Mouse (Mus musculus): ENCODE measurements at regions not wholly inside any gene's neighbourhood (a gene's known extent, or its start where the extent isn't known, plus 50 kb on each side); places are given as distances from the start of the nearest gene placed in this dataset.
"Not testable (repeated sequence)": the region's sequence is repeated elsewhere in the genome, so short reads cannot be mapped to it uniquely, and the experiment has no call there.

DNA sequence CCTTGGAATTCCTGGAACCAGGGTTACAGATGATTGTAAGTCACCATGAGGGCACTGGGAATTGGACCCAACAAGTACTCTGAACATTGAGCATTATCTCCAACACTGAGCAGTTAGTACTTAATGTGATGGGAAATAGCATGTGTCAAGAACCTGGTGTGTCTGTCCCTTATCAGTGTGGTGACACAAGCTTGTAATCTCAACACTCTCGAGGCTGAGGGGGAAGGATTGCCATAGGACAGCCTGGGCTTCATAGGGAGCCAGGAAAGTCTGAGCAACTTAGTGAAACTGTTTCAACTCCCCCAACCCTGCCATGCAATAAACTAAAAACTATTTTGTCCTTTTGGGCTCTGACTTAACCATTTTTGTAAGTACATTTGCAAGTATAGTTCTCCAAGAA lies 100.0 kb downstream of the Wdr20rt start:
- no peak for DNase-seq (ENCODE audit: extremely low spot score in 1 of 2, low spot score in 1 of 2)

DNA sequence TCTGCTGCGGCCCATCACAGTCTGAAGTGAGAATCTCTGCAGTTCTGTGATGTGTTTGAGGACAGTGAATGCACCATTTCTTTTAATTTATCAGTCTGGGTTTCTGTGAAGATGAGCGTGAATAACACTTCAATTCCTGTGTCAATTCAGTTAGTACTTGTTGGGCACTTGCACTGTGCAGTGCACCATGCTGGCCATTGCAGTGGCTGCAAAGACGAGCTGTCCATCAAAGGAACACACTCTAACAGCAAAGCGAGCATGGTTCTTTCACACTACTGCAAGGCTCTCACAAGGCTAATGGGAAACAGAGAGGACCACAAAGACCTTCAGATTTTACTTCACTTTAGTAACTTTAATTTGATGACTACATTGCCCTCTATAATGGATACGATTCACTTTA lies 103.2 kb downstream of the Wdr20rt start:
- no peak for DNase-seq (ENCODE audit: extremely low spot score in 1 of 2, low spot score in 1 of 2)

DNA sequence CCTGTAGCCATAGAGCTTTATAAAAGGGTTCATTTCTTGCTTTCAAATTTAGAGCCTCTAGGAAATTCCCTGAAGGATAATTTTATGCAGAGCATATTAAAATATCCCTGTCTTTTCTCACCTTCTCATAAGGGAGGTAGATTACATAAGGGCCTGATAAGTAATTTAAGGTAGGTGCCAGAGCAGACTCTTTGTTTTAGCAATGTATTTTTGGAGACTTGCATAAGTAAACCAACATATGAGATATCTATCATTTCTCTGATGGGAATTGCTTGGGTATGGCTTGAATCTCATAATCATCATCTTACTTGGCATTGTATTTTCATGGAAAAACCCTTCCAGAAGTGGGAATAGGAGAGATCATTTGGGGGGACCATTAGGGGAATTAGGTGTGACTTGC lies 104.4 kb downstream of the Wdr20rt start:
- DNase-seq (ENCODE audit: extremely low spot score in 1 of 2, low spot score in 1 of 2), result no peak

DNA sequence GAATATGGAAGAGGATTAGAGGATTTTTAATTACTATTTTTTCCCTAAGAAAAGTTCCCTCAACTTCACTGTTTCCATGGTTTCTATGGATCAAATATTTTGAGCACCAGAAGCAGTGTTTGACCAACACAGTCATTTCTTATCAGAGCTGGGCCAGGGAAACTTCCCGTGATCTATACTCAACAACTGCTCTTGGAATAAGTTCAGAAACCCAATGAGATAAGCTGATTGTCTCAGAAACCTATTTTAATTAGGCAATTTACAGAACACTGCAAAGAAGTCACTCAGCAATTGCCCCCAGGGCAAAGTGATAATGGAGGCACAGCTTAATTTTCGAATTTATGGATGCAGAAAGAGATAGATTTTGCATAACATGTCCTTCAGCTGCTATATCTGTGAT lies 114.7 kb downstream of the Wdr20rt start:
- DNase-seq (ENCODE audit: extremely low spot score in 1 of 2, low spot score in 1 of 2), result no peak

DNA sequence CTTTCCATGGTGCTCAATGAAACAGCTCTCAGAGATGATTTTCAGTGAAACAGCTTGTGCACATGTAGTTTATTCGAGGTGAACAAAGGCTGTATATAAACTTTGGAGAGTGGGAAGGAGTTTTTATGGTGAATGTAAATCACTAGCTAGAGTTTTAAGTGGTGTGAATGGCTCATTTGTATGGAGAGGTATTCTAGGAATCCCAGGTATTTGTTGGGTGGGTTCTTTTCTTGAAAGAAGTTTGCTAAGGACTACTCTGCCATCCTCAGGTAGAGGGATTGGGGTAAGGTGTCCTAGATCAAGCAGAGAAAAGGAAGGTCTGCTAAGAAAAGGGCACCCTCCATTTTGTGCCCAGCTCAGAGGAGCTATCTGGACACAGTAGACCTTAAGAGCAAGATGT lies 121.9 kb downstream of the Wdr20rt start:
- no peak for DNase-seq (ENCODE audit: extremely low spot score in 1 of 2, low spot score in 1 of 2)

DNA sequence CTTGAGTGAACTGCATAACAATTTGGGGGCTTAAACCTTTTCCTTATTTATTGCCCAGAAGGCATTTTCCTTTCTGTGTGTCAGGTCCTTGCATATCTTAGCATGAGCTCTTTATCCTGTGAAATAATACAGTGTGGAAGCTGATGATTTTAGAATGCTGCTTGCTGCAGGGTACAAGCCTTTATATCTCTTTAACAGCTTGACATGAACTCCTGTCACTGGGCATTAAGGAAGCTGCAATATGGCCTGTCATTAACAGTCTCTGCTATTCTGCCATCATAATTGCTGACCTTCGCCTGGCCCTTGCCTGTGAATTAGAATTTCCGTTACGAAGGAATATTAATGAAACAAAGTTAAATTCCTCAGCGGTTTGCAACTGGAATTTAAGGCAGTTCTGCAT lies 124.2 kb downstream of the Wdr20rt start:
- DNase-seq (ENCODE audit: extremely low spot score in 1 of 2, low spot score in 1 of 2), result no peak

DNA sequence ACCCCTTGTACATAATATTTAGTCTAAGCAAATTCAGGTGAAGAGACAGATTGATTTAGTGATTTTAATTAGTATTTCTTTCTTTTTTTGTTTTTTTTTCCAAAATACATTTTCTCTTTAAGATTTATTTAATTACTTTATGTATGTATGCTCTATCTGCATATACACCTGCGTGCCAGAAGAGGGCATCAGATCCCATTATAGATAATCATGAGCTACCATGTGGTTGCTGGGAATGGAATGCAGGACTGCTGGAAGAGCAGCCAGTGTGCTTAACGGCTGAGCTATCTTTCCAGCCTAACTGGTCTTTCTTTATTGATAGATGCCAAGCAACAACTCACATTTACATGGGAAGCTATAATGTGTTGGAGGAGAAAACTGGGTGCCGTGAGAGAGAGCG lies 138.9 kb downstream of the Wdr20rt start:
- no peak for DNase-seq (ENCODE audit: extremely low spot score in 1 of 2, low spot score in 1 of 2)

DNA sequence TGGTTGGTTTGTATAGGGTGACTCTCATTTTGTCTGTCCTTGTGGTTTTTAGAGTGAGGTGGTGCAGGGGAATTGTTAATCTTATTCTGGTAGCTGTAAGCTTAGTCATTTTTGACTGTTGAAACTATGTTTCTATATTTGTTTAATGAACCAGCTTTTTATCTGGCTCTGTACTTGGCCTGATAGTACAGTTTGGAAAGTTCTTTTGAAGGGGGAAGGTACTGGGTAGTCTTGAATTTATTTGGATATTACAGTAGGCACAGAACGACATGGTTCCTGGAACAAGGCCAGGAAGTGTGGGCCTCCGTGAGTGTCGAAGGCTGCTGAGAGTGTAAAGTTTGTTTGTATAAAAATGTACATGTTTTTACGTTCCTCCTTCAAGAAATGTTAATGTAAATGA lies 142.0 kb downstream of the Wdr20rt start:
- no peak for DNase-seq (ENCODE audit: extremely low spot score in 1 of 2, low spot score in 1 of 2)

DNA sequence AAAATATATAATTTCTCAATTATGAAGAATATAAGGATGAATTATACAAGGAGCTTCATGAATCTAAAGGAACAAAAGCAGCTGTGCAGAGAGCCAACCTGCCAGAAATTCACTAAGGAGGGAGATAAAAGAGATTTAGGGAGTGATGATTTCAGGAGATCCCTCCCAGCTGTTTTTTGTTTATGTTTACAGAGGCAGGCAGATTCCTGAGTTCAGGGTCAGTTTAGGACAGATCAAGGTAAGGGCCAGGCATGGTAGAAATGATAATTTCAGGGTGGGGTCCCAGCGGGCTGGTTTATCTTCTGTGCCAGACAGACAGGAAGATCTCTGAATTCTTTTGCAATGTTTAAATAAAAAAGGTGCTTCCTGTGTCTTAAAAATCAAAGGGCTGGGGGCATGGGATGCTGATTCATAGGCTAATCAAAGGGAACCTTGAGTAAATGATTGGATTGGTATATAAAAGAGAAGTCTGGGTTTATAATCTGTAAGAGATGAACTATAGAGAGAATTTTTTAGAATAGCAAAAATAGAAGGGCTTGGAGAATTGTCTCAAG lies 142.6 kb downstream of the Wdr20rt start:
- DNase-seq (ENCODE audit: extremely low spot score in 1 of 2, low spot score in 1 of 2), result no peak

DNA sequence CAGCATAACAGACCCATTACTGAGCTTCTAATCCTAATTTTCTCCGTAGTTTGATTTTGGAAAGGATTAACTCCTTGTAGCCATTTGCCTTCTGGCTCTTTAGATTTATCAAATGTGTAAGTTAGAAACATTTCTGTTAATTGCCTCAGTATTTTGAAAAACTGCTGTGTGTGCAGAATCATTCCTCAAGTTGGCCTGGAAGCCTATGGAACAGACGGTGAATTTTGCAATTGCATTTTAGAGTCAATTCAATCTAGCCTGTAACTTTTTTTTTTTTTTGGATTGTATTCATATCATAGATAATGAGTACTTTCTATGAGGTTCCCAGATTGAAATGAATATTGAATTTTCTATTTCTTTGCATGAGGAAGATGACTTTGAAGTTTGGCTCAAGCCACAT lies 146.3 kb downstream of the Wdr20rt start:
- DNase-seq (ENCODE audit: extremely low spot score in 1 of 2, low spot score in 1 of 2), result no peak

DNA sequence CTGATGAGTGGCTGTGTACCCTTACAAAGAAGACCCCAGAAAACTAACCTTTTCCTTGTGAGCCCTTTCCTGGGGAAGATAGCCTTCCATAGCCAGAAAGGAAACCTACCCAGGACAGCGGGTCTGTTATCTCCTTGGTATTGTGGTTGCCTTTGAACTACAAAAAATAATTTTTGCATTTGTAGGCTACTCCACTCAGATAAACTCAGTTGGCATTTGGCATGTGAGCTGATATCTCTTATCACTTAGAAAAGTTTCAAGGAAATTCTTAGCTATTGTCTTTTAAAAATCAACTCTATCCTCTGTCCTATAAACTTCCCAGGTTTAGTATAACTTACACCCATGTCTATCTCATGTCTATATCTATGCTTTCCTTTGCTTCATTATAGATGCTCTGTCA lies 154.0 kb downstream of the Wdr20rt start:
- DNase-seq (ENCODE audit: extremely low spot score in 1 of 2, low spot score in 1 of 2), result no peak

DNA sequence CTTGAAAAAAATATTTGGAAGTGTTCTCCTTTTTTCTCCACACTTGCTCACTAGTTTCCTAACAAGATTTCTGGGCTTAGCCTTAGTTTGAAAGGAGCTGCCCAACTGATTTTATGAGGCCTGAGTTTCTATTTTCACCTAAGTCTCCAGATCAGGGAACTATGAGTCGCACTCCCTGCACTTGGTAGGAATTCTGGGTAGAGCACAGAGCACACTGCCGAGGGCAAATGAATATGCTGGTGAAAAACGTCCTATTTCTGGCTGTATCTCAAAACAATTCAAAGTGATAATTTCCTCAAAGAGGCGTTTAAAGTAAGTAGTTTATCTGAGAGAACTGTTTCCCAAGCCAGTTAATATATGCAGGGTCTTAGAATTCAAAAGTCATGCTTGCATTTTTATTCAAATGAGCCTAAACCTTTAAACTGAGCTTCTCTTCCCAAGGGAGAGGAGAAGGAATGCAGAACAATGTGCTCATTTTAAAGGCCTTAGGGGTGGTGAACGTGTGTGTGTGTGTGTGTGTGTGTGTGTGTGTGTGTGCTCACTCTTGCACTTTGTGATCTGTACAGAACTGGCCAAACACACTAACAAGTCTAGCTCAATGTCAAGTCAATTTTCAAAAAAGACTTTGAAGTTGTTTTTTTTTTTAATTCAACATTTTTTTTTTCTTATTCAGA lies 156.9 kb downstream of the Wdr20rt start:
- no peak for DNase-seq (ENCODE audit: extremely low spot score in 1 of 2, low spot score in 1 of 2)

DNA sequence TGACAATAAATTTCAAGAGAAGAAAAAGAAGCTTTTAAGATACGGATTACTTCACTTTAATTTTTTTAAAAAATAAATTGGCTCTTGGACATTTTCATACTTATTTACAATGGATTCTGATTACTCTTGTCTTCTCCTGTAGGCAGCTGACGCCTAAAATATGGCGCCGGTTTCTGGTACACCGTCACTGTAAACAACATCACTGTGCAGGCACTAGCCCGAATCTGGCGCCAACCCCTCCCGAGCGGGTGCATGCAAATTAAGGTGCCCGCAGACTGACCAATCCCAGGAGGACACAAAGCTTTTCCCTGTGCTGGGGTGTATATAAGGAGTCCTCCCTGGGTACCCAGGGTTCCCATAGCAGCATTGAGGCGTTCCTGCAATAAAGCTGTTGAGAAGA lies 157.5 kb downstream of the Wdr20rt start:
- DNase-seq (ENCODE audit: extremely low spot score in 1 of 2, low spot score in 1 of 2), result not testable (repeated sequence)

DNA sequence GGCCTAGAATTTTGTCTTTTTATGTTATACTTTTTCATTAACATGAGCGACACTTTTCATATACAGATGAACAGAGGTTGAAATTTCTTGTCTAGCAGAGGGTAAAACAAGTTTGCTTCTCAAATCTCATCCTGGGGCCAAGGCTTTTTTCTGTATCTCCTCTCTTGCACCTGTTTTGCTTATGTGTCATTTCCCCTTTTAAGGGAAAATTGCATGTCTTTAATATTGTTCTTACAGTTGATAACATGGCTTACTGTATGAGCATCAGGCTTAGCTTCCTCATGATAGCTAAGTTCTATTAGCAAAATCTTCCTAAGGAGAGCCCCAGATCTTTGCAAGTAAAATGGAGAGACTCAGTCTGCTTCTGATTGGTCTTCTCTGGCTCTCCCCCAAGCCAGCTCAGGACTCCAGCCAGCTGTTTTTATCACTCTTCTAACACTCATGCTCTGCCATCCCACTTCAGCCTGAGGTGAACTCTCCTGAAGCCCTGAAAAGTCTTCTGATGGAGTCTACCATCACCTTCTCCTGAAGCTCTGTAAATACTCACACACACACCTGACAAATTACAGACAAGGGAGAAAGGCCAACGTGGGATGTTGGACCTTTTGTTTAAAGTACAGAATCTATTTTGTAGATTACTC lies 160.8 kb downstream of the Wdr20rt start:
- DNase-seq (ENCODE audit: extremely low spot score in 1 of 2, low spot score in 1 of 2), result no peak

DNA sequence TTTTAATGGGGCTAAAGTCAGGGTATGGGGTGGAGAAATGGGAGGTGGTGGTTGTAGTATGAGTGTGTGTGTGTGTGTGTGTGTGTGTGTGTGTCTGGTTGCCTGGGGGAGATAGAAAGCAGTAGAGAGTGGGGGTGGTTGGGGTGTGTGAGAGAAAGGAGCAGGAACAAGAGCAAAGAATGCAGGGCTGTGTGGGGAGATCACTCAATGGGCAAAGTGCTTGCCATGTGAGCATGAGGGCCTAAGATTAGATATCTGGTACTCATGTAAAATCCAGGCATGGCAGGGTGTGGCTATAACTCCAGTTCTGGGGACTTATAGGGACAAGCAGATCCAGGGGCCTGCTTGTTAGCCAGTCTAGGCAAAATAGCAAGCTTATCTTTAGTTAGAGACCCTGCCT lies 161.7 kb downstream of the Wdr20rt start:
- DNase-seq (ENCODE audit: extremely low spot score in 1 of 2, low spot score in 1 of 2), result no peak

DNA sequence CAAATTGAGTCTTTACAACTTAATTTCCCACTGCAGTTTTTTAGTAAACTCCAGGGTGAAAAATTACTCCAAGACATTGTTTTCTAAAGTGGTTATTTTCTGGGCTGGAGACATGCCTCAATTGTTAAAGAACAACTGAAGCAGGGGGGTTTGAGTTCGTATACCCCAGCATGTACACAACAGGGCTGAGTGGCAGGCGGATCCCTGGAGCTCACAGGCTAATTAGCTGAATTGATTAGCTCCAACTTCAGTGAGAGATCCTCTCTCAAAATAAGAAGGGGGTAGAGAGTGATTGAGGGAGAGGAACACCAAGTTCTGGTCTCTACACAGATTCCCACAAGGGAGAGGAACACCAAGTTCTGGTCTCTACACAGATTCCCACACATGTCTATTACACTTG lies 164.2 kb downstream of the Wdr20rt start:
- no peak for DNase-seq (ENCODE audit: extremely low spot score in 1 of 2, low spot score in 1 of 2)

DNA sequence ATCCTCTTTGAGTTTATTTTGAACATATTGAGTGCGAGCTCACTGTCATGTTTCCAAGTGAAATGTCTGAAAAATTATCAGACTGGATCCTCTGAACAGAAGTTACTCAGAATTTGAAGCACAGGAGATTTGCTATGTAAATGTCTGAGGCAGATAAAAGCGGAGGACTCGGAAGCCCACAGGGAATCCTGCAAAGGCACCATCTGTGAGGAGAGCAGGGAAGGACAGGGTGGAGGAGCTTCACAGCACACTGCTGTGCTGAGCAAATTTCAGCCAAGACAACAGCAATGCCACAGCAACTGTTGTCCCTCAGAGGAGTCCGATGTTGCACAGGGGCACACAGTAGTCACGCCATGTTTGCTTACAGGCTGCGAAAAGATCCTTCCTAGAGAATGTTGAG lies 165.0 kb downstream of the Wdr20rt start:
- DNase-seq (ENCODE audit: extremely low spot score in 1 of 2, low spot score in 1 of 2), result peak; percentile 19 to 42

DNA sequence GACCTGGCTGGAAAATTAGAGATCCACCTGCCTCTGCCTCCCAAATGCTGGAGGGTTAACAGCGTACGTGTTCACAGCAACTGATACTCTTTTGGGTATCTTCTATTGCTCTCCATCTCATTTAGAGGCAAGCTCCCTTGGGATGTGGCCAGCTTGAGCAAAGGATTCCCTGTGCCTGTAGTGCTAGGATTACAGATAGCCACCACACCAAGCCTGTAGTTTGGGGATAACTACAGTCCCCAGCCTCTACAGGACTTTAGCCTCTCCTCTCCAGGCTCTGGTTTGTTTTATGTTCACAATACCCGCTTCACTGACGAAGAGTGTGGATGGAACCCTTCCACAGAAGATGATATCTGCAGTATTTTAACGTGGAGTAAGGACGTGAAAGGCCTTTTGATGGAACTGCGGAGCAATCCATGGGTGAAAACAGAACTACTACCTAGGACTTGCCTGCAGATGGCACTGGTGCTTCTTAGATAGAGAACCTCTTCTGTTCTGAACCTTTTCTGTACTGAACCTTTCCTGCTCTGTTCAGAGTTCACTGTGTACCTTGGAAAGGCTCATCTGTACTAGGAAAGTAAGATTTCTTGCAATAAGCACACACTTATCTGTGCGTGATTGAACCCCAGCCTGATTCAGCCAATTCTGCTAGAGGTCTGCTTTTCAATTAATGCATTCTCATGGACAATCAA lies 176.6 kb downstream of the Wdr20rt start:
- DNase-seq (ENCODE audit: extremely low spot score in 1 of 2, low spot score in 1 of 2), result peak; percentile 31 to 82

DNA sequence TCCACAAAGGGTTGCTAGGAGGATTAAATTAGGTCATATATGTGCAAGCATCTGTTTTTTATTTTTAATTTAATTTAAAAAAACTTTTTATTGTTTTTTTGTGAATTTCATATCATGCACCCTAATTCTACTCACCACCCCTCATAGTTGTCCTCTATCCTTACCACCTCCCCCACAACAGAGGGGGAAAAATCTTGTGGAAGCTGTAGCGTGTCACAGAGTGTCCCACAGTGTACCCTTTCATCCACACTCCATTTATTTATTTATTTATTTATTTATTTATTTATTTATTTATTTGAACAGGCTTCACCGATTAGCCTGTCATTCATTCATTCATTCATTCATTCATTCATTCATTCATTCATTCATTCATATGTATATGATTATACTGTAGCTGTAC lies 177.8 kb downstream of the Wdr20rt start:
- DNase-seq (ENCODE audit: extremely low spot score in 1 of 2, low spot score in 1 of 2), result no peak

DNA sequence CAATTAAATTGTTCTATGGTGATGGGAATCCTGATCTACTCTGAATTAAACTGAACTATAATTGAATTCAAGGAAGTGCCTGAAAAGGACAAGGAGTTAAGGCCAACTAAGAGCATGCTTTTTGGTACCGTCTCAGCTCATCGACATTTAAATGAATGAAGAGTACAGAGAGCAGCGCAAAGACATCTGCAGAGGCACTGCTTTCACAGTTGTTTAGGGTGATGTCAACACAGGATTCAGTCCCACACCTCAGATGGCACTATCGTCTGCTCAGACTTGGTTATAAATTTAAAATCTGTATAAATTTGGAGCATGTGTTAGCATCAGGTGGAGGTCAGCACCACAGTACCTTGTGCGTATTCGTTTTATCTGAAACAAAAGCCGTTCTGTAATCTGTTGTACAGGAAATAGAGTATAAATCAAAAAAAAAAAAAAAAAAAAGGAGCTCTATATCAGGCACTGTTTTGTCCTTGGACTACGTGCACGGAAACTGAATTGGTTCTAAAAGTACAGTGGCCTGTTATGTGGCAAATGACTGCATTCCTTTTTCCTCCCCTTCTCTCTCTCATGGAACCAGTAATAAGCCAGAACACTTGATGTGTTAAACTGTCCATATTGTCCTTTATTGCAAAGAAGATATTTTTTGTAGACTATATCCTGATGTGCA lies 187.8 kb downstream of the Wdr20rt start:
- DNase-seq (ENCODE audit: extremely low spot score in 1 of 2, low spot score in 1 of 2), result no peak

DNA sequence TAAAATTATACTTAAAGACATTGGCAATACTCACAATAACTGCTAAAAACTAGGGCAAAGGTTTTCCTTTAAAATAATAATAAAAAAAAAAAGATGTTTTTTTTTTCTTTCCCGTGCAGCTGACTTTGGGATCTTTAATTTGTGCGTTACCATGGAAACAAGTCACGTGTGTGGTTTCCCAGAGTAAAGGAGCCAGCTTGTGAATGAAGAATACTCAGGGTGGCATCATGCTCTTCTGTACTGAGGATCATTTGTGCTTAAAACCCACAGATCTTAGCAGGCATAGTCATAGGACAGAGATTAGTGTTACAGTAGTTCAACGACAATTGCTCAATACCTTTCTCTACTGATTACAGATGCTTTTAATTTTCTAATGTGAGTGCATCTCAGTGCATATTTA lies 189.1 kb downstream of the Wdr20rt start:
- DNase-seq (ENCODE audit: extremely low spot score in 1 of 2, low spot score in 1 of 2), result peak in 1 of 2 experiments; percentile 52
